Mouse (Mus musculus): ENCODE data around the gene Gm4881.

GRCm38 (mm10) chr7:24902630-24903443 is 41.5 kb downstream of the Gm4881 start, which contains the start of gene Arhgef1:
- no peak for TF ChIP-seq GATA1 (IDR thresholded peaks at IDR 0.05; ENCODE audit: borderline replicate concordance, low read length)
- no peak for TF ChIP-seq FLI1 (IDR thresholded peaks at IDR 0.05; ENCODE audit: low read length)

Measured in megakaryocyte, embryonic 14.5 days (primary cell).